ENCODE assay signal across 31 mouse cellular contexts in genomic region chr11:6216834-6217233, GRCm38 (mm10). TPM values are rescaled to one million over a fixed set of nuclear protein-coding genes. Genes with fewer than 3 reads are reported as not detected.
A peak's percentile ranks its signal among the peaks of the same experiment; 100 is the strongest.
DNase-seq lines count a peak whose midpoint lies in the region; ATAC-seq and TF ChIP-seq lines count a peak whose summit lies in the region.
"Had no signal": no experiment of that assay in that cellular context is flagged by ENCODE, and none has a peak within 500 bp of the region (broad histone marks: within the 10 kb centered on the region; RNA-seq: fewer than 3 reads in every experiment).

No protein-coding gene starts in this region.

- no peaks in the 10 kb centered on the region for H3K9me3 ChIP-seq in lung, embryonic 15.5 days
- H3K9me3 ChIP-seq in lung, postnatal 0 days (ENCODE audit: low read length): no peaks in the 10 kb centered on the region
- H3K9me3 ChIP-seq: forebrain, embryonic 10.5 days; hindbrain, embryonic 12.5 days; limb, embryonic 10.5 days; liver, embryonic 15.5 days; midbrain, embryonic 12.5 days; neural tube, embryonic 15.5 days had no signal

- no peak overlapping the region for H3K27ac ChIP-seq in lung, embryonic 15.5 days
- H3K27ac ChIP-seq in lung, postnatal 0 days (ENCODE audit: low read length): no peak overlapping the region
- H3K27ac ChIP-seq in thymus, adult 2 months (ENCODE audit: control insufficient read depth, insufficient read depth, low read length): no peak overlapping the region
- H3K27ac ChIP-seq: forebrain, embryonic 10.5 days; hindbrain, embryonic 12.5 days; kidney, postnatal 0 days; limb, embryonic 10.5 days; liver, embryonic 15.5 days; midbrain, embryonic 12.5 days; neural tube, embryonic 15.5 days had no signal

- 38% methylated on average over 3 of the region's 3 CpGs for WGBS in lung, embryonic 15.5 days
- 31% methylated on average over 3 of the region's 3 CpGs for WGBS in lung, postnatal 0 days
- 80% methylated on average over 3 of the region's 3 CpGs for WGBS in thymus, adult 2 months

- H3K9ac ChIP-seq in lung, embryonic 15.5 days: no peak overlapping the region
- no peak overlapping the region for H3K9ac ChIP-seq in lung, postnatal 0 days (replicated peaks; ENCODE audit: low read depth)
- H3K9ac ChIP-seq: forebrain, postnatal 0 days; hindbrain, embryonic 12.5 days; liver, embryonic 15.5 days; midbrain, embryonic 12.5 days; neural tube, embryonic 15.5 days had no signal

- H3K4me3 ChIP-seq in lung, embryonic 15.5 days: no peak overlapping the region
- H3K4me3 ChIP-seq in lung, postnatal 0 days (ENCODE audit: low read depth, low read length): no peak overlapping the region
- no peak overlapping the region for H3K4me3 ChIP-seq in thymus, adult 2 months (ENCODE audit: control insufficient read depth, insufficient read depth, low read length)
- H3K4me3 ChIP-seq: forebrain, embryonic 10.5 days; hindbrain, embryonic 12.5 days; limb, embryonic 10.5 days; liver, embryonic 15.5 days; midbrain, embryonic 12.5 days; neural tube, embryonic 15.5 days had no signal

- no peaks in the 10 kb centered on the region for H3K4me1 ChIP-seq in lung, embryonic 15.5 days
- no peaks in the 10 kb centered on the region for H3K4me1 ChIP-seq in lung, postnatal 0 days (ENCODE audit: insufficient read depth, low read depth, low read length)
- H3K4me1 ChIP-seq in thymus, adult 2 months (replicated peaks; ENCODE audit: control insufficient read depth, insufficient read depth, low read length): no peaks in the 10 kb centered on the region
- H3K4me1 ChIP-seq: forebrain, embryonic 10.5 days; hindbrain, embryonic 12.5 days; limb, embryonic 10.5 days; liver, embryonic 15.5 days; midbrain, embryonic 12.5 days; neural tube, embryonic 15.5 days had no signal

- H3K36me3 ChIP-seq in lung, embryonic 15.5 days: no peaks in the 10 kb centered on the region
- no peaks in the 10 kb centered on the region for H3K36me3 ChIP-seq in lung, postnatal 0 days (ENCODE audit: insufficient read depth, low read length)
- no peaks in the 10 kb centered on the region for H3K36me3 ChIP-seq in thymus, adult 2 months (ENCODE audit: control insufficient read depth, insufficient read depth, low read length)
- H3K36me3 ChIP-seq: forebrain, embryonic 10.5 days; hindbrain, embryonic 12.5 days; limb, embryonic 10.5 days; liver, embryonic 15.5 days; midbrain, embryonic 12.5 days; neural tube, embryonic 15.5 days had no signal

- TF ChIP-seq EP300 in lung, postnatal 0 days (IDR thresholded peaks at IDR 0.05): no peak

- DNase-seq in heart, adult 11 months: peak; percentile 81
- DNase-seq in heart, adult 8-10 months (ENCODE audit: low spot score): no peak
- DNase-seq in lung, postnatal 14 days: no peak
- peak; percentile 61 for DNase-seq in lung, postnatal 0 days (ENCODE audit: low spot score)
- DNase-seq in left cerebral cortex, postnatal 14 days (ENCODE audit: low spot score in 2 of 2): no peak
- no peak for DNase-seq in thymus, adult 2 months
- DNase-seq: adrenal gland, postnatal 10 days; cerebellum, adult 8-10 months; cerebellum, postnatal 36 days; embryo, embryonic 11 days; forebrain, postnatal 0 days; heart, postnatal 14 days; kidney, adult 2 months; liver; right cerebral cortex, postnatal 14 days; spleen, adult 18-20 months; thymus, postnatal 25 days had no signal

- no peak overlapping the region for H3K4me2 ChIP-seq in lung, embryonic 15.5 days
- H3K4me2 ChIP-seq in lung, postnatal 0 days (replicated peaks; ENCODE audit: low read depth, low read length): no peak overlapping the region
- H3K4me2 ChIP-seq: heart, embryonic 11.5 days; hindbrain, embryonic 12.5 days; liver, embryonic 15.5 days; midbrain, embryonic 12.5 days; neural tube, embryonic 15.5 days had no signal

- TF ChIP-seq POLR2A in thymus, adult 2 months (IDR thresholded peaks at IDR 0.05; ENCODE audit: control insufficient read depth, extremely low read depth, insufficient read depth, low read length, poor library complexity): no peak

- 0 out of 2 replicates have a peak, but pooled peaks have one; percentile 23 for ATAC-seq in lung, embryonic 15.5 days (ENCODE audit: borderline replicate concordance, extremely low read depth, low FRiP score, low TSS enrichment)
- peak; percentile 94 for ATAC-seq in lung, postnatal 0 days
- no peak for ATAC-seq in CD4-positive, CD25-positive, alpha-beta regulatory T cell, adult 4 months
- ATAC-seq: activated CD4-positive, CD25-positive, alpha-beta regulatory T cell, adult 4 months; forebrain, postnatal 0 days; Patski had no signal

- no peaks in the 10 kb centered on the region for H3K27me3 ChIP-seq in lung, embryonic 15.5 days
- no peaks in the 10 kb centered on the region for H3K27me3 ChIP-seq in lung, postnatal 0 days (replicated peaks; ENCODE audit: insufficient read depth, low read length)
- no peaks in the 10 kb centered on the region for H3K27me3 ChIP-seq in thymus, adult 2 months (ENCODE audit: control insufficient read depth, insufficient read depth, low read length)
- H3K27me3 ChIP-seq: hindbrain, embryonic 12.5 days; liver, embryonic 15.5 days; midbrain, embryonic 12.5 days; neural tube, embryonic 15.5 days had no signal

- TF ChIP-seq CTCF in lung, postnatal 0 days (IDR thresholded peaks at IDR 0.05): no peak
- TF ChIP-seq CTCF in thymus, adult 2 months (IDR thresholded peaks at IDR 0.05; ENCODE audit: borderline replicate concordance, control insufficient read depth, extremely low read depth, insufficient read depth, low read length, poor library complexity): no peak

- intact Hi-C loops in left cerebral cortex, postnatal 14 days (cut with DNase I): no loop called here

RNA-seq across cellular contexts. Expression of gene Npc1l1, which starts 13.1 kb away (rescaled TPM):
- under 1 TPM in 1 of 4 experiments, not detected in 3; 0.06 TPM for total RNA-seq in heart, adult 8-10 months (2022)
- 0.04 TPM in 1 of 2 replicates, not detected in the other for polyA plus RNA-seq in lung, embryonic 15.5 days (2015; fragmentation: Nextera tagmentation; extraction: Ambion mirVana)
- not detected in 2 replicates for polyA plus RNA-seq in lung, postnatal 0 days (2015; fragmentation: Nextera tagmentation; extraction: Ambion mirVana)
- polyA plus RNA-seq in CD4-positive, CD25-positive, alpha-beta regulatory T cell, adult 4 months (2017; shearing (Covaris generic)): under 1 TPM; 0.07 to 0.13 TPM
- 1 to 10 TPM; 1.2 TPM for total RNA-seq in left cerebral cortex, postnatal 14 days (2021)
- polyA plus RNA-seq in thymus, adult 2 months (2012; rRNA removed): 0.20 and 0.24 TPM in 2 replicates
- total RNA-seq: adrenal gland, postnatal 10 days; forebrain, postnatal 0 days; megakaryocyte, adult 5-6 weeks had no signal
- polyA plus RNA-seq: activated CD4-positive, CD25-positive, alpha-beta regulatory T cell, adult 4 months; forebrain, embryonic 10.5 days; forebrain, postnatal 0 days; heart, embryonic 11.5 days; hindbrain, embryonic 12.5 days; midbrain, embryonic 12.5 days had no signal

RNA-seq across cellular contexts. Expression of gene Nudcd3, which starts 16.6 kb away (rescaled TPM):
- 10 to 100 TPM; 64.5 to 75.3 (median 71.5) TPM for total RNA-seq in heart, adult 8-10 months (2022)
- polyA plus RNA-seq in lung, embryonic 15.5 days (2015; fragmentation: Nextera tagmentation; extraction: Ambion mirVana): 39.4 and 40.3 TPM in 2 replicates
- 26.8 TPM in 2 replicates for polyA plus RNA-seq in lung, postnatal 0 days (2015; fragmentation: Nextera tagmentation; extraction: Ambion mirVana)
- polyA plus RNA-seq in CD4-positive, CD25-positive, alpha-beta regulatory T cell, adult 4 months (2017; shearing (Covaris generic)): 10 to 100 TPM; 32.3 to 52.0 TPM
- 100 to 1,000 TPM; 128 to 129 TPM for total RNA-seq in left cerebral cortex, postnatal 14 days (2021)
- polyA plus RNA-seq in thymus, adult 2 months (2012; rRNA removed): 52.1 and 62.2 TPM in 2 replicates

RNA-seq across cellular contexts. Expression of gene A730071L15Rik, which starts 17.0 kb away (rescaled TPM):
- not detected for total RNA-seq in heart, adult 8-10 months (2022)
- polyA plus RNA-seq in lung, embryonic 15.5 days (2015; fragmentation: Nextera tagmentation; extraction: Ambion mirVana): 0.21 and 0.42 TPM in 2 replicates
- polyA plus RNA-seq in lung, postnatal 0 days (2015; fragmentation: Nextera tagmentation; extraction: Ambion mirVana): 0.39 and 0.50 TPM in 2 replicates
- polyA plus RNA-seq in CD4-positive, CD25-positive, alpha-beta regulatory T cell, adult 4 months (2017; shearing (Covaris generic)): under 1 TPM in 1 of 2 experiments, not detected in 1; 0.56 TPM
- total RNA-seq in left cerebral cortex, postnatal 14 days (2021): not detected
- polyA plus RNA-seq in thymus, adult 2 months (2012; rRNA removed): 0.09 and 0.10 TPM in 2 replicates
- total RNA-seq: heart, postnatal 14 days; layer of hippocampus, postnatal 10 days had no signal
- polyA plus RNA-seq: activated CD4-positive, CD25-positive, alpha-beta regulatory T cell, adult 4 months had no signal

RNA-seq across cellular contexts. Expression of gene Ddx56, which starts 50.7 kb away (rescaled TPM):
- 10 to 100 TPM; 22.6 to 23.5 (median 23.0) TPM for total RNA-seq in heart, adult 8-10 months (2022)
- 89.7 and 91.0 TPM in 2 replicates for polyA plus RNA-seq in lung, embryonic 15.5 days (2015; fragmentation: Nextera tagmentation; extraction: Ambion mirVana)
- 38.2 and 41.9 TPM in 2 replicates for polyA plus RNA-seq in lung, postnatal 0 days (2015; fragmentation: Nextera tagmentation; extraction: Ambion mirVana)
- 100 to 1,000 TPM in 1 of 2 experiments, 10 to 100 TPM in 1; 90.0 to 123 TPM for polyA plus RNA-seq in CD4-positive, CD25-positive, alpha-beta regulatory T cell, adult 4 months (2017; shearing (Covaris generic))
- 10 to 100 TPM; 46.2 to 47.3 TPM for total RNA-seq in left cerebral cortex, postnatal 14 days (2021)
- polyA plus RNA-seq in thymus, adult 2 months (2012; rRNA removed): 43.4 and 45.5 TPM in 2 replicates

RNA-seq across cellular contexts. Expression of gene Tmed4, which starts 57.8 kb away (rescaled TPM):
- 100 to 1,000 TPM in 2 of 4 experiments, 10 to 100 TPM in 2; 96.9 to 111 (median 102) TPM for total RNA-seq in heart, adult 8-10 months (2022)
- 95.9 and 96.7 TPM in 2 replicates for polyA plus RNA-seq in lung, embryonic 15.5 days (2015; fragmentation: Nextera tagmentation; extraction: Ambion mirVana)
- polyA plus RNA-seq in lung, postnatal 0 days (2015; fragmentation: Nextera tagmentation; extraction: Ambion mirVana): 92.0 and 95.7 TPM in 2 replicates
- 10 to 100 TPM; 76.3 to 100.0 TPM for polyA plus RNA-seq in CD4-positive, CD25-positive, alpha-beta regulatory T cell, adult 4 months (2017; shearing (Covaris generic))
- 10 to 100 TPM; 78.2 to 81.7 TPM for total RNA-seq in left cerebral cortex, postnatal 14 days (2021)
- 102 and 109 TPM in 2 replicates for polyA plus RNA-seq in thymus, adult 2 months (2012; rRNA removed)

Comparison
In these comparisons a context has a peak if more than half of its experiments do, and no peak if none do; other contexts are left out.
1. DNase-seq: peak in heart, adult 11 months (single experiment) and lung, postnatal 0 days (single experiment); none in heart, adult 8-10 months (single experiment), lung, postnatal 14 days (single experiment), left cerebral cortex, postnatal 14 days (0 of 2) and thymus, adult 2 months (single experiment).